Mouse (Mus musculus) retina, embryonic 14.5 days (tissue): ENCODE results near the gene Pilrb1.
"Not testable (repeated sequence)": the region's sequence is repeated elsewhere in the genome, so short reads cannot be mapped to it uniquely, and the experiment has no call there.

Source experiments
- DNase-seq: peaks from one replicate; pipeline ENCODE4 v3.0.0-alpha.2; 2015; ENCODE audit warnings: low spot score

Gene Pilrb1

DNA sequence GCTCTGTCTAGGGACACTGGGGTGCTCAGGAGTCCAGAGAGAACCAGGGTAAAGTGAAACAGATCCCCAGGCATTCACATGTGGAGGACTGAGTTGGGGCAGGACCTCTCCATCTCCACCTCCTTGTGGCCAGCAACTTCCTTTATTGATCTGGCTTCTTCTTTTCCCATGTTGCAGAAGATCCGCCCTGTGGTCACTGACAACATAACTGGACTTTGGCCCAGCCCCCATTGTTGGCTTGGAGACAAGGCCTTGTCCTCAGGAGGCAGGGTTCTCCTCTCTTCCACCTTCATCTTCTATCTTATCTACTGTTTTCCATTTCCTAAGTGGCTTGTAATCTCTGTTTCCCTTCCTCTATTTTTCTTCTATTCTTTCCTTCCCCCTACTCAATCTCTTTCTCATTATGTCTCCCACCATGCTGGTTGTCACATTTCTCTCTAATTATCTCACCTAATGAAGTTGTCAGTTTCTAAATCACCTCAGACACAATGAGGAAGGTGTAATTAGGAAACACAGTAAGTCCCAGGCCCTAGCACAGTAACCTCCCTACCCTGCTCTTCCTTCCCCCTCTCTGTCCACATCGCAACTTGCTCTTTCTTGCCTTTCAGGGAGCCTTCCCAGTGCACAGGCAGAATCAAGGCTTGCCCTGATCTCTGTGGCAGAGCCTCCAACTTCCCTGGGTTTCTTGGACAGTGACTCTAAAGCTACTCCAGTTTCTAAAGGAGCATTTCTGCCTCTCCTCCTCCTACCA lies at the start of gene Pilrb1:
Gene Pilrb1, minus strand, starts transcription at position 147 of the 751 bp plus-strand sequence.
- not testable (repeated sequence) for DNase-seq

DNA sequence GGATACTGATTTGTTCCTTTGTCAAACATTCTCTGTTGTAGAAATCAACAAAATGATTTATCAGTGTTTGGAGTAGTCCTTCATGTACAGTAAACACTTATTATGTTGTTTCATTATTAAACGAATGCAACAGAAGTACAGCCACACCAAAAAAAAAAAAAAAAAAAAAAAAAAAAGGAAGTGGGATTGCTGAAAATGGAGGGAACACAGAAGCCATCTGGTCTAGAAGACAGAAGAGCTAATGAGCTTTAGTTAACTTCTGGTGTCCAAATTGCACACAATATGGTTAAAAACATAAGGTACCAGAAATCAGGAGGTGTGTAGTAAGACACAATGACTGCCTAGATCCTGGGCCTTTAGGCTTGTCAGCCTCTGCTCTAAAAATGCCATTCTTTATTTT lies 39.9 kb upstream of the Pilrb1 start:
- no peak for DNase-seq

DNA sequence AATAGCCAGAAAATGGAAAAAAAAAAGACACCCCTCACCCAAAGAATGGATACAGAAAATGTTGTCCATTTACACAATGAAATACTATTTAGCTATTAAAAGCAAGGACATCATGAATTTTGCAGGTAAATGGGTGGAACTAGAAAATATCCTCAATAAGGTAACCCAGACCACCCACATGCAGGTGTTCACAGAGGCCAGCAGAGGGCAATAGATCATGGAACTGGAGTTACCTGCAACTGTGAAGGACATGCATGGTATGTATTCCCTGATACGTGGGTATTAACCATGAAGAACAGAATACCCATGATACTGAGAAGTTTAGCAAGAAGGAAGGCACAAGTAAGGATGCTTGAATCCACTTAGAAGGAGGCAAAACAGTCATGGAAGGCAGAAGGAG lies 35.0 kb upstream of the Pilrb1 start:
- DNase-seq = peak; percentile 7

DNA sequence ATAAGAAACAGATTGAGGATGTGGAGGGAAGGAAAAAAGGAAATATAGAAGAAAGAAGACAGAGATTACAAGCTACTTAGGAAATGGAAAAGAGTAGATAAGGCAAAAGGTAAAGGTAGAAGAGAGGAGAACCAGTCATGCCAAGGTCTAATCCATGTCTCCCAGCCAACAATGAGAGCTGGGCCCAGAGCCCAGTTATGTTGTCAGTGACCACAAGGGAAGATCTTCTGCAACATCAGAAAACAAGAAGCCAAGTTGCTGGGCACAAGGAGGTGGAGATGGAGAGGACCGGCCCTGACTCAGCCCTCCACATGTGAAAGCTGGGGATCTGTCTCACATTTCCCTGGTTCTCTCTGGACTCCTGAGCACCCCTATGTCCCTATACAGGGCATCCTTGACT lies 29.8 kb upstream of the Pilrb1 start:
- DNase-seq = no peak

DNA sequence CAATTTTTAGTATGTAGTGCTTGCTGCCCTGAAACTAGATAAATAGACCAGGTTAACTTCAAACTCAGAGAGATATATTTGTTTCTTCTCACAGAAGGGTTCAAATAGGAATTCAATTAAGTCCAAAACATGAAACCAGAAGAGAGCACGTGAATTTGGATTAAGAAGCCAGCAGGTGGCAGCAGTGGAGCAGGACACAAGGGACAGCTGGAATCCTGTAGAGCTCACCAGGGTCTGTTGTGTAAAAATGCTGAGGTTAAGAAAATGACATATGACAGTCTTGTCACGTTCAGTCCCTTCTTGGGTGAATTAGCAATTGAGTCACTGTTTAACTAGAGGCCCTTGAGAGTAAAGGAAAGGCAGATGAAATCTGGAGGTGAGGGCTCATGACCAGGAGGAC lies 28.0 kb upstream of the Pilrb1 start:
- DNase-seq = peak; percentile 76

DNA sequence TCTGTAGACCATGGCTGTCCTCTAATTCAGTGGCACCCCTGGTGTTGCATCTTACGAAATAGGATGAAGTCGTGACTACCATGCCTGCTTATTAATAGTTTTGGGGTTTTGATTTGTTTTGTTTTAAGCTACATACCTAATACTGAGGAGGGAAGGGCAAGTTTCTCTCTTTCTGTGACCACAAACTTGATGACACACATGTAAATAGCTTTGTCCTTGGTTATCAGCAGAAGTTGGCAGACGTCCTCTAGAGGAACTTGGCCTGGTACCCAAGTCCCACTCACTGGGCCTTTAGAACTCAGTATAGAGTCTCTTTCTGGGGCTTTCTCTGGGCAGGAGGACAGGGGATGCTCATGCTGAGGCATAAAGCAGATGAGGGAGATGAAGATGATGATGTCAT lies 25.4 kb upstream of the Pilrb1 start:
- DNase-seq = no peak

DNA sequence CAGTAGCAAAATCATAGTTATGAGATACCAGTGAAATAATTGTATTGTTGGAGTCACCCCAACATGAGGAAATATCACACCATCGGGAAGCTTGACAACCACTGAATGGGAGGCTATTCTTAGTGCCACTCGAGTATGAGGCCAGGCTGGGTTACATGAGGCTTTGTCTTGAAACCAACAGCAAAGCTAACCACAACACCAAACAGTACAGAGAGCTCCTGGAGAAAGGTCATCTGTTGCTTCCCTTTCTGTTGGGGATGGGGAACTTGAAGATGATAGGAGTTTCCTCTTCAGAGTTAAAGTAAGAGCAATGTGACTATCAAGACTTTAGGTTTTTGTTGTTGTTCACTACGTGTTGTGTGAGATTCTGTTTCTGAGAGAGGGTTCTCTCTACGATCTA lies 25.0 kb upstream of the Pilrb1 start:
- DNase-seq = no peak

DNA sequence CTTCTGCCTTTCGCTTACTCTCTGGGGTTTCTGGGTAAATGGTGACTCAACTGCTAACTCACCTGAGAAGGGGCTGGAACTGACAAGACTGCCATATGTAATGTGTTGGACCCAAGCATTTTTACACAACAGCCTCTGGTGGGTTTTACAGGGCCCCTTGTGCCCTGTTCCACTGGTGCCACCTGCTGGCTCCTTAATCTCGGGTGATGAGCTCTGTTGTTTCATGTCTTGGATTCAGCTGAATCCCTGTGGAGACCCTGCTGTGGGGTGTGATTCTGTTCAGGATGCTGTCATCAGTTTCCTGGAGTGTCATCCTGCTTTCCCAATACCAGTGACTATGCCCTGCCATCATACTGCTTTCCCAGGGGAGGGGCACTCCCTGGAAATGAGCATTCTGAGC lies 20.0 kb upstream of the Pilrb1 start:
- peak; percentile 29 for DNase-seq

DNA sequence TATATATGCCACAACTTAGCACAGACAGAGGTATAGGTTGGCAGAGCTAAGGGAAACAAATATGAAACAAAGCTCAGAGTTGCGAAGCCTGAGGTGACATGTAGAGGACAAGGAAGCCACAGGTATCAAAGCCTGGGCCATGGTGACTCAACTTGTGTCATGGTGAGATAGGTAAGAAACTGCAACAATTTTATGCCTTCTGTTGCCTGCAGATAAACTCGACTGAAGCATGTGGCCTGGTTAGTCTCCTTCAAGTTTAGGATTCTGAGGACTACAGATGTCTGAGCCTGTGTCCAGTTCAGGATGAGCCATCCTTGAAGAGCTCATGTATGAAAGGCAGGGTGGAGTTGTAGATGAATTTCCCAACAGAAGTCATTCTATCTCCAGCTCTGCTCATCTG lies 17.1 kb upstream of the Pilrb1 start:
- no peak for DNase-seq

DNA sequence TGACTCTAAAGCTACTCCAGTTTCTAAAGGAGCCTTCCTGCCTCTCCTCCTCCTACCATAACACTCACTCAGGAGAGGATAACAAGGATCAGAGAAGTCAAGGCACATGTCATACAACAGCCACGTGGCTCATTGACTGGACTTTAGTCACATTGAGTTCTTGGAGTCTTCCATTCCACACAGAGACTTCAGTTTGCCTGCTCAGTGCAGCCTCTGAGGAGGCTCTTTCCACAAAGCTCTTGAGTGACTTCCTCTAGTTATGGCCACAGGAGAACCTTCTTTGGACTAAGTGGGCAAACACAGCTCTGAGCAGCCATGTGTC lies 14.4 kb upstream of the Pilrb1 start:
- not testable (repeated sequence) for DNase-seq

DNA sequence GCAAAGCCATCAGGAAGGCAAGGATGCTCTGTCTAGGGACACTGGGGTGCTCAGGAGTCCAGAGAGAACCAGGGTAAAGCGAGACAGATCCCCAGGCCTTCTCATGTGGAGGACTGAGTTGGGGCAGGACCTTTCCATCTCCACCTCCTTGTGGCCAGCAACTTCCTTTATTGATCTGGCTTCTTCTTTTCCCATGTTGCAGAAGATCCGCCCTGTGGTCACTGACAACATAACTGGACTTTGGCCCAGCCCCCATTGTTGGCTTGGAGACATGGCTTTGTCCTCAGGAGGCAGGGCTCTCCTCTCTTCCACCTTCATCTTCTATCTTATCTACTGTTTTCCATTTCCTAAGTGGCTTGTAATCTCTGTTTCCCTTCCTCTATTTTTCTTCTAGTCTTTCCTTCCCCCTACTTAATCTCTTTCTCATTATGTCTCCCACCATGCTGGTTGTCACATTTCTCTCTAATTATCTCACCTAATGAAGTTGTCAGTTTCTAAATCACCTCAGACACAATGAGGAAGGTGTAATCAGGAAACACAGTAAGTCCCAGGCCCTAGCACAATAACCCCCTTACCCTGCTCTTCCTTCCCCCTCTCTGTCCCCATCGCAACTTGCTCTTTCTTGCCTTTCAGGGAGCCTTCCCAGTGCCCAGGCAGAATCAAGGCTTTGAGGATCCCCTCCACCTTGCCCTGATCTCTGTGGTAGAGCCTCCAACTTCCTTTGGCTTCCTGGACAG lies 13.9 kb upstream of the Pilrb1 start, which contains the start of gene Pilrb2:
Gene Pilrb2, minus strand, starts transcription at position 172 of the 737 bp plus-strand sequence.
- DNase-seq = not testable (repeated sequence)

DNA sequence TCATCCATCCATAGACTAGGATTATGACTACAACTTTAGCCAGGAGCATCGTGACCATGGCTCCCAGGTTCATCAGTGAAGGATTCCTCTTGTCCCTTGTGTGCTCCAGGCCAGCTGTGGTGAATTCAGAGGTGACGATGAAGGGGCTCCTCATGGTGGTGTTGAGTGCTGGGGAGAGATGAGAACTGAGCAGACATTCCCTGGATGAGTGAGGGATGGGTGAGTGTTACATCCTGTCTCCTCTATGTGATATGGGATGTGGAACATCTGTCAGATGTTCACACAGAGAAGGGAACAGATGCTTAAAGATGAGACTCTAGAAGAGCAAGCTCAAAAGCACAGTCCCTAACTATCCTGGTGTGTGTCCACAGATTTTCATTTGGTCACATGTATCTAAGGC lies 10.7 kb upstream of the Pilrb1 start:
- DNase-seq = not testable (repeated sequence)

DNA sequence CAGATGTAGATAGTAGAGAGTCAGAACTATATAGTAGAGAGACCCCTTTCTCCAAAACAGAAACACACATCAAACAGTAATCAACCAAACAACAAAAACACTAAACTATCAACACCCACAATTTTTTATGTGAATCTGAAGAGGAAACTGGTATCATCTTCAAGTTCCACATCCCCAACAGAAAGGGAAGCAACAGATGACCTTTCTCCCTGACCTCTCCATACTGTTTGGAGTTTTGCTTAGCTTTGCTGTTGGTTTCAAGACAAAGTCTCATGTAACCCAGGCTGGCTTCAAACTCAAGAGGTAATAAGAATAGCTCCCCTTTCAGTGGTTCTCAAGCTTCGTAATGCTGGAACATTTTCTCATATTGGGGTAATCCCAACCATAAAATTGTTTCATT lies 6.1 kb upstream of the Pilrb1 start:
- not testable (repeated sequence) for DNase-seq

DNA sequence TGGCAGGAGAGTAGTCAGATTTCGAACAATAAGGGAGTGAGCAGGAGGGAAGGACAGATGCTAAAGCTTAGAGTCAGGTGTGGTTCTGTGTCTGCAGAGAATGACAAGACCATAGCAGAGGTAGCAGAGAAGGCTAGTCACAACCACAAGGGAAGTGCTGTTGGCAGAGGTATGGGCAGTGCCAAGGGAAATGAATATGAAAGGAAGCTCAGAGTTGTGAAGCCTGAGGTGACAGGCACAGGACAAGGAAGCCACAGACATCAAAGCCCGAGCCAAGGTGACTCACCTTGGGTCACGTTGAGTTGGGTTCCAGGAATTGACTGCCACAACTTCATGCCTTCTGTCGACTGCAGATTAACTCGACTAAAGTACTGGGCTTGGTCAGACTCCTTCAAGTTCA lies 1.0 kb downstream of the Pilrb1 start:
- DNase-seq = not testable (repeated sequence)

DNA sequence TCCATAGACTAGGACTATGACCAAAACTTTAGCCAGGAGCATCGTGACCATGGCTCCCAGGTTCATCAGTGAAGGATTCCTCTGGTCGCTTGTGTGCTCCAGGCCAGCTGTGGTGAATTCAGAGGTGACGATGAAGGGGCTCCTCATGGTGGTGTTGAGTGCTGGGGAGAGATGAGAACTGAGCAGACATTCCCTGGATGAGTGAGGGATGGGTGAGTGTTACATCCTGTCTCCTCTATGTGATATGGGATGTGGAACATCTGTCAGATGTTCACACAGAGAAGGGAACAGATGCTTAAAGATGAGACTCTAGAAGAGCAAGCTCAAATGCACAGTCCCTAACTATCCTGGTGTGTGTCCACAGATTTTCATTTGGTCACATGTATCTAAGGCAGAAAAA lies 3.0 kb downstream of the Pilrb1 start:
- DNase-seq = not testable (repeated sequence)

DNA sequence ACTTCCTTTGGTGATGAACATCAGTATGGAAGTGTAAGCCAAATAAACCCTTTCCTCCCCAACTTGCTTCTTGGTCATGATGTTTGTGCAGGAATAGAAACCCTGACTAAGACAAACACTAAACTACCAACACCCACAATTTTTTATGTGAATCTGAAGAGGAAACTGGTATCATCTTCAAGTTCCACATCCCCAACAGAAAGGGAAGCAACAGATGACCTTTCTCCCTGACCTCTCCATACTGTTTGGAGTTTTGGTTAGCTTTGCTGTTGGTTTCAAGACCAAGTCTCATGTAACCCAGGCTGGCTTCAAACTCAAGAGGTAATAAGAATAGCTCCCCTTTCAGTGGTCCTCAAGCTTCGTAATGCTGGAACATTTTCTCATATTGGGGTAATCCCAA lies 7.6 kb downstream of the Pilrb1 start:
- not testable (repeated sequence) for DNase-seq

DNA sequence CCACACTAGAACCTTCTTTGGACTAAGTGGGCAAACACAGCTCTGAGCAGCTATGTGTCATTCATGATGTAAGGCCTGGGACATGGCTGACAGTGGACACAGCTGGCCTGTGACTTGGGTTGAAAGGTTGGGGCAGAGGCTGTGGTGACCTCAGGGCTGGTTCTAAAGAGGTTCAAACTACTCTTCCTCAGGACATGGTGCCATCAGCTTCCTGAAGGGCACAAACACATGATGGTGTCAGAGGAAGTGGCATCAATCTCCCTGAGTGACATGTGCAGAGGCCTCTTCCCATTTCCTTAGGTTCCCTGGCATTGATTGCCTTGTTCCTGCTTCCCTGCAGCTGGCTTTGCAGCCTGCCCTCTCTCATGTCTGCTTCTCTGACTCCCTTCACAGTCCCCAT lies 20.8 kb downstream of the Pilrb1 start:
- not testable (repeated sequence) for DNase-seq

DNA sequence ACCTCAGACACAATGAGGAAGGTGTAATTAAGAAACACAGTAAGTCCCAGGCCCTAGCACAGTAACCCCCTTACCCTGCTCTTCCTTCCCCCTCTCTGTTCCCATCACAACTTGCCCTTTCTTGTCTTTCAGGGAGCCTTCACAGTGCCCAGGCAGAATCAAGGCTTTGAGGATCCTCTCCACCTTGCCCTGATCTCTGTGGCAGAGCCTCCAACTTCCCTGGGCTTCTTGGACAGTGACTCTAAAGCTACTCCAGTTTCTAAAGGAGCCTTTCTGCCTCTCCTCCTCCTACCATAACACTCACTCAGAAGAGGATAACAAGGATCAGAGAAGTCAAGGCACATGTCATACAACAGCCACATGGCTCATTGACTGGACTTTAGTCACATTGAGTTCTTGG lies 21.3 kb downstream of the Pilrb1 start:
- no peak for DNase-seq

DNA sequence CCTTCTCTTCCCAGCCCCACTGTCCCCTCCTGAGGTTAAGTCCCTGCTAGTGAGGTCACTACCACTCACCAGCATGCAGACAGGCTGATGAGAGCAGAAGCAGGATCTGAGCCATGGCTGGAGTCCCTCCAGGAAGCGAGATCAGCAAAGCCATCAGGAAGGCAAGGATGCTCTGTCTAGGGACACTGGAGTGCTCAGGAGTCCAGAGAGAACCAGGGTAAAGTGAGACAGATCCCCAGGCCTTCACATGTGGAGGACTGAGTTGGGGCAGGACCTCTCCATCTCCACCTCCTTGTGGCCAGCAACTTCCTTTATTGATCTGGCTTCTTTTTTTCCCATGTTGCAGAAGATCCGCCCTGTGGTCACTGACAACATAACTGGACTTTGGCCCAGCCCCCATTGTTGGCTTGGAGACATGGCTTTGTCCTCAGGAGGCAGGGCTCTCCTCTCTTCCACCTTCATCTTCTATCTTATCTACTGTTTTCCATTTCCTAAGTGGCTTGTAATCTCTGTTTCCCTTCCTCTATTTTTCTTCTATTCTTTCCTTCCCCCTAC lies 21.9 kb downstream of the Pilrb1 start, which contains the start of gene Pilra:
Gene Pilra, minus strand, starts transcription at position 316 of the 555 bp plus-strand sequence.
- not testable (repeated sequence) for DNase-seq

DNA sequence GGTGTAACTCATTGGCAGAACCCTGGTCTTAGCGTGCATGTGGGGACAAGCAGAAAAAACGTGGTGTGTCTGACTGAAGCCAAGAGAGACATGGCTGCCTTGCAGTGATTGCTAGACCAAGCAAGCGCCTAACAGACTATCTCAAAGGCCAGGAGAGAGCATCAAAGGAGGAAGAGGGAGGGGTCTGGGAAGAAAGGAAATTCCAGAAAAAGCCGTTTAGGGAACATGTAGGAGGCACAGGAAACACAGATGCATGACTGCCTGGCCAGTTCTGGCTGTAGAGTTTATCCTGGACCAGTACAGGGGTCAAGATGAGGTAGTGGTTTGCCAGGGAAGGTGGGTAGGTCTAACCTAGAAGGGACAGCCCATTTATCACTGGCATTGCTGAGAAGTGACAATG lies 24.4 kb downstream of the Pilrb1 start:
- DNase-seq = no peak

DNA sequence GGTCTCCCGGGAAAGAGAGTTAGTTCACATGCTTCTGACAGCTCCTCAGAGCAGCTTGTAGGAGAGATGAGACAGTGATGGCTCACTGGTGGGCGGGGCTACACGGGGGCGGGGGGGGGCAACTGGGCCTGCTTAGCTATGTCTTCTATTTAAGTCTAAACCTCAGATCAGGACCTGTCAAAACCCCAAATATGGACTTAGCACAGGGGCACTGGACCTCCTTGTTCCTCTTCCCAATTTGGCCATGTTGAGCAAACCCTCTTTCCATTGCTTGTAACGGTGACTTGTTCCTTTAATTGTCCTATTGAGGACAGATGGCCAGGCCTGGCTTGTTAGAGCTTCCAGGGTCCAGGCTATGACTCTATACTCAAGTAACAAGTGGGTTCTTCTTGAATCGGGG lies 26.4 kb downstream of the Pilrb1 start:
- DNase-seq = no peak

DNA sequence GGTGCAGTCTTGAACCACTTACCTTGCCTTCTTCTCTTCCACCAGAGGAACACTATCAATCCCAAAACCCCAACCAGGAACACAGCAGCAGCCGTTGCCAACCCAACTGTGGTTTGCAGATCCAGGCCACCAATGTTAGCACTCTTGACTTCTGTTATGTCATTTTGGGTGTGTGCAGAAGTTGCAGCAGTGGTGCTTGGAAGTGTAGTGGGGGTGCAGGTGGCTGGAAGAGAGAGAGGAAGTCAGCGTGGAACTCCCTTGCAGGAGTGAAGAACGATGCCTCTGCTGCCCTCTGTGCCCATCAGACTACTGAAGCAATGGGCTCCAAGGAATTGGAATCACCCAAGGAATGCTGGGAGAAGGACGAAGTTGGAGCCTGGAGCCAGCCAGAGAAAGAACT lies 26.8 kb downstream of the Pilrb1 start:
- no peak for DNase-seq

DNA sequence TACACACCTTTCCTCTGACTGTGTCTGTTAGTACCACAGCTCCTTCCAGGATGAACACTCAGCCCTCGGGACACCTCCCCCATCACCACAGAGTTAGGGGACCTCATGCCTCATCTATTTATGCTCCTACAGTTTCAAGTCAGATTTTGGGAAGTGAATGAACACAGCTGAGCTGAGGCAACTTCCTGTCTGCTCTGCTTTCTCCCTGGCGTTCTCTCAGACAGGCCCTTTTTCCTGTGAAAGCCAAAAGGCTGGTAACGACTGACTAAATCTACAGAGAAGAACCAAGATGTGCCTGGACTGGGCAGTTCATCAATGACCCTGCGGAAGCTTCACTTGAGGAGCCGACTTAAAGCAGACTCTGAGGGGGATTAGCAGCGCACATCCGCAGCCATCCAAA lies 27.7 kb downstream of the Pilrb1 start:
- DNase-seq = no peak
